Mouse (Mus musculus): ENCODE results near the gene Cep170b. TPM values are rescaled to one million over a fixed set of nuclear protein-coding genes. Genes with fewer than 3 reads are reported as not detected.
A peak's percentile ranks its signal among the peaks of the same experiment; 100 is the strongest.

Cep170b gene
- total RNA-seq, 2 experiments from 2014 or later: 11.3 to 11.9 TPM

DNA sequence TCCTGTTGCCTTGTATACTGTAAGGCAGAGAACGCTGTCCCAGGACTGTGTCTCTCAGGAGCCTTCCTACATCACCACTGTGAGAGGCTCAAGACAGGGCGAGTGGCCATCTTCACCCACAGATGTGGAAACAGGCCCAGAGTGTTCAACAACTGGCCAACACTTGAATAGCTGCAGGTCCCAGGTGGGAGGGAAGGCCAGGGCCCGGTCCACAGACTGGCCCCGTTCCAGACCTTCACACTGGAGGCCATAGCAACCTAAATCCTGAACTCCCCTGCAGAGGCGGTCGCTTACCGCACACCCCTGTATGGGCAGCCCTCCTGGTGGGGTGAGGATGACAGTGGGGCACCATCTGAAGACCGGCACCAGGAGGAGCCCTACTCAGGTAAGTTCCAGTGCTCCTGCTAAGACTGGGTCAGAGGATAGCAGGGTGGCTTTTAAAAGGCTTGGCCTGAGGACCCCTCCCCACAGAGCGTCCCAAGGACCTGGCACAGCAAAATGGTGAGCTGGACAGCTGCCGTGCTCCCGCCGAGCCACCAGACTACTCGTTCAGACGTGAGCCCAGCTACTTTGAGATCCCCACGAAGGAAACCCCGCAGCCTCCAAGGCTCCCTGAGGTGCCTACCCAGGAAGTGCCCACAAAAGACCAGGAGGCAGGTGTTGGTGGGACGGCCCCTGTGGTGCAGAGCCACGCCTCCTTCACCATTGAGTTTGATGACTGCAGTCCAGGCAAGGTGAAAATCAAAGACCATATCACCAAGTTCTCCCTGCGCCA lies 14.8 kb downstream of the Cep170b start:
- intact Hi-C loops (cut with DNase I): no loop called here
- DNase-seq: no peak

- intact Hi-C loops (cut with DNase I): no loop called here
These were observed 15.8 kb downstream of the Cep170b start for GRCm38 (mm10) chr12:112735896-112736635.

GRCm38 (mm10) chr12:112736636-112736925 lies 16.3 kb downstream of the Cep170b start:
- DNase-seq: no peak
- intact Hi-C loops (cut with DNase I): no loop called here

More at GRCm38 (mm10) chr12:112735896-112736635, 15.8 kb downstream of the Cep170b start:
- DNase-seq: no peak

DNA sequence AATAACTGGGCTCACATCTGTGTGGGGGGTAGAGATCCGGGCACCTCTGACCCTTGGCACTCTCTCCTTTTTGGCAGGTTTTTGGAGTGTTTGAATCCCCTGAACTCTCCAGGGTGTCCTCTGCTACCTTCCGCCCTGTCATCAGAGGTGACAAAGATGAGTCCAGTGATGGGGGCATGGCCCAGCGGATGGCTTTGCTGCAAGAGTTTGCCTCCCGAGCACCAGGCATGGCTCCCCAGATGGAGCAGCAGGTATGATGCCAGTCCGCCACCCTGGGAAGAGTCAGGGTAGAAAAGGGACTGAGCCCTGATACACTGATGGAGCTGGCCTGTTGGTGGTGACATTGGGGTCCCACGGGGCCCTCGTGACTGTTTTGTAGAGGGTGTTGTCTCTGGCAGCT lies 16.8 kb downstream of the Cep170b start:
- intact Hi-C loops (cut with DNase I): no loop called here
- no peak for DNase-seq

- intact Hi-C loops (cut with DNase I): no loop called here
- DNase-seq: no peak
These were observed 17.5 kb downstream of the Cep170b start for GRCm38 (mm10) chr12:112737761-112738160.

GRCm38 (mm10) chr12:112738281-112739022 lies 18.2 kb downstream of the Cep170b start:
- no peak for DNase-seq
- intact Hi-C loops (cut with DNase I): no loop called here

GRCm38 (mm10) chr12:112739023-112739568 lies 18.8 kb downstream of the Cep170b start:
- no peak for DNase-seq
- intact Hi-C loops (cut with DNase I): no loop called here

GRCm38 (mm10) chr12:112742768-112743167 lies 22.5 kb downstream of the Cep170b start:
- peak in 1 of 2 experiments; percentile 65 for DNase-seq
- intact Hi-C loops (cut with DNase I): loop anchor here (2.0 kb wide), 1 partner anchor 52 kb away; no protein-coding TSS in a partner anchor

- DNase-seq: peak; percentile 92
- intact Hi-C loops (cut with DNase I): loop anchor here (2.0 kb wide), 1 partner anchor 51 kb away; no protein-coding TSS in a partner anchor
These were observed 23.1 kb downstream of the Cep170b start for GRCm38 (mm10) chr12:112743168-112743975.

DNA sequence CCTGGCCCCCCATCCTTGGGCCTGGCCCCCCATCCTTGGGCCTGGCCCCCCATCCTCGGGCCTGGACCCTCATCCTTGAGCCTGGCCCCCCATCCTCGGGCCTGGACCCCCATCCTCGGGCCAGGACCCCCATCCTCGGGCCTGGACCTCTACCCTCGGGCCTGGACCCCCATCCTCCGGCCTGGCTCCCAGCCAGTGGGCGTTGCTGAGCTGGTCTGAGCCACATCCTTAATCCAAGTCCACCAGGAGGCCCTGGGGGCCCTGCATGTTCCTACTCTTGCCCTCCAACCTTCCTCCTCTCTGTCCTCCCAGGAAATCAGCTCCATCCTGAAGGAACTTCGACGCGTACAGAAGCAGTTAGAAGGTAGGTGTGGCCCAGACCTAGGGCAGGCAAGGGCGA lies 24.0 kb downstream of the Cep170b start:
- no peak for DNase-seq
- intact Hi-C loops (cut with DNase I): no loop called here

GRCm38 (mm10) chr12:112744891-112745580 lies 24.8 kb downstream of the Cep170b start:
- intact Hi-C loops (cut with DNase I): no loop called here
- DNase-seq: no peak

DNA sequence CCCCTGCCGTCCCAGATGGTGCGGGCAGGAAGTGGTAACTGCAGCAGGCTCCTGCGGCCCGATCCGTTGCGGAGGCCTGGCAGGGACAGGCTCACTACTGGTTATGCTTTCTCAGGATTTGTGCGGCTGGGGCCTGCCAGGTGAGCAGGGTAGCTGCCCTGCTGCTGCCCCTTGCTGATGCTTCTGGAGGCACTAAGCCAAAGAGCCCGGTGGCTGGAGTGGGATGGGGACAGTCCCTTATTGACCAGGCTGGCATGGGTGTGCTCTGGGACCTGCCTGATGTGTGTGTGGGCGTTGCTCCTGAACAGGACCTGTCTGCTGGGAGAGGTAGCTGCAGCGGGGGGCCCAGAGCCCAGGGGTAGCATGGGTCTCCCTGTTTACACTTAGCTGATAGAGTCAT lies 25.5 kb downstream of the Cep170b start:
- DNase-seq: no peak
- intact Hi-C loops (cut with DNase I): loop anchor here (1.0 to 2.0 kb wide), 2 partner anchors 55 to 99 kb away; no protein-coding TSS in a partner anchor

DNA sequence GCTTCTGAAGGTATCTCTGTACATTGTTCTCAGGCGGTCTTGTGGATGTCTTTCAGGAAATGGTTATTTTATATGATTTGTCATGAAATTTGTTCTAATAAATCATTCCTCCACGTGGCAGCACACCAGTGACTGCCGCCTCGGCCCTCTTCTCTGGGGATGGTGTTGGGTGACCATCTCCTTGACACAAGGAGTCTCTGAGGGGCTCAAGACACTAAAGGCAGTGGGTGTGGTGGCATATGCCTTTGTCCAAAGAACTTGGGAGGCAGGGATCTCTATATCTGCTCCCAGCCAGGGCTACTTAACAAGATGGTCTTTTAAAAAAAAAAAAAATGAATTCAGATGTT lies 26.2 kb downstream of the Cep170b start:
- intact Hi-C loops (cut with DNase I): loop anchor here (1.0 to 2.0 kb wide), 2 partner anchors 54 to 98 kb away; no protein-coding TSS in a partner anchor
- no peak for DNase-seq

- peak; percentile 64 to 77 for DNase-seq
- intact Hi-C loops (cut with DNase I): loop anchor here (1.0 to 2.0 kb wide), 2 partner anchors 54 to 97 kb away; no protein-coding TSS in a partner anchor
These were observed 26.8 kb downstream of the Cep170b start for GRCm38 (mm10) chr12:112746808-112747605.

DNA sequence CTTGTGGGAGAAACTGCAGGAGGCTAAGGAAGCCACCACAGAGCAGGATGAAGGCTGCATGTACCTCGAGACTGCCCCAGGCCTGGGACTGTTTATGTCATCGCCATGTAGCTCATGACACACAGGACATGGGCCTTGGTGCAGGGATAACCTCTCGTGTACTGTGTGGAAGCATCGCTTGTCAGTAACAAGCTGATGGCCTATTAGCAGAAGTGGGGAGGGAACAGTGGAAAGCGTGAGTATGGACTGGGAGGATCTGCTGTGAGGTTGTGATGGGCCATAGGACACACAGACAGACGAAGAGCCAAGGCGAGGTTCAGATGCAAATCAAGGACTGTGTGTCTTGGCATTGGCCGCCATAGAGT lies 27.3 kb downstream of the Cep170b start:
- intact Hi-C loops (cut with DNase I): loop anchor here (2.0 kb wide), 1 partner anchor 53 kb away; no protein-coding TSS in a partner anchor
- no peak for DNase-seq

- no peak for DNase-seq
- intact Hi-C loops (cut with DNase I): no loop called here
These were observed 30.7 kb downstream of the Cep170b start for GRCm38 (mm10) chr12:112750976-112751375.

DNA sequence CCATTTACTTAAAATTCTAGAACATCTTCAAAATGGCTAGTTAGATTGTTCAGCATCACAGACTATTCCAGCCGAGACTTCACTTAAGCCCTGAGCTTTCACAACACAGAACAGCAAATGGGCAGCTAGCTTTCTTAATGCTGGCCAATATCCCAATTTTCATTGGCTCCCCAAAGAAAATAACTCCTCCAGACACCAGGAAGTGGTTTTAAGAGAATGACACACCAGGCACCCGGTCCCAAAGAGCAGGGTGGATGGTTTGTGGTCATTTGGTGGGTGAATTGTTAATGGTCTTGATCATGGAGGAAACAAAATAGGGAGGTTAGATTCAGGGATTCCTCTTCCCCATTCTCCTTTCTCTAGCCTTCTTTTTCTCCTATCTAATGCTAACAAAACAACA lies 32.1 kb downstream of the Cep170b start:
- no peak for DNase-seq
- intact Hi-C loops (cut with DNase I): no loop called here

GRCm38 (mm10) chr12:112755900-112756299 lies 35.6 kb downstream of the Cep170b start:
- intact Hi-C loops (cut with DNase I): no loop called here
- DNase-seq: no peak

- no peak for DNase-seq
- intact Hi-C loops (cut with DNase I): no loop called here
These were observed 37.6 kb downstream of the Cep170b start for GRCm38 (mm10) chr12:112757896-112758295.

Measured in heart, postnatal 10 days (tissue).